Comparison of ENCODE assay signal across 16 mouse cellular contexts in genomic region chr9:40631101-40631500, GRCm38 (mm10). TPM values are rescaled to one million over a fixed set of nuclear protein-coding genes. Genes with fewer than 3 reads are reported as not detected.
DNase-seq lines count a peak whose midpoint lies in the region; ATAC-seq and TF ChIP-seq lines count a peak whose summit lies in the region.
"Had no signal": no experiment of that assay in that cellular context is flagged by ENCODE, and none has a peak within 500 bp of the region (broad histone marks: within the 10 kb centered on the region; RNA-seq: fewer than 3 reads in every experiment).

No protein-coding gene starts in this region.

- no peak overlapping the region for H3K4me2 ChIP-seq in kidney, embryonic 15.5 days

- no peak for DNase-seq in kidney, adult 18-20 months
- DNase-seq in spleen, postnatal 36 days (ENCODE audit: low spot score in 2 of 2): peak; percentile 15 to 41
- DNase-seq in spleen, postnatal 10 days (ENCODE audit: low spot score in 2 of 2): no peak
- no peak for DNase-seq in thymus, postnatal 0 days (ENCODE audit: low spot score)
- no peak for DNase-seq in frontal cortex, postnatal 10 days (ENCODE audit: low spot score in 2 of 2)
- DNase-seq: adrenal gland, postnatal 14 days; cerebellum, postnatal 10 days; heart, adult 2 months; heart, postnatal 36 days; retina, postnatal 1 day had no signal

- TF ChIP-seq CTCF in cortical plate, adult 2 months (IDR thresholded peaks at IDR 0.05; ENCODE audit: extremely low read depth, insufficient read depth, low read length): no peak

- H3K27ac ChIP-seq in kidney, embryonic 15.5 days: peak overlapping the region; percentile 25; the same call in 1 of the 2 replicates
- peak overlapping the region; percentile 1; the same call in 1 of the 2 replicates for H3K27ac ChIP-seq in cortical plate, adult 2 months (ENCODE audit: insufficient read depth, low read length)
- H3K27ac ChIP-seq: heart, adult 2 months had no signal

- H3K27me3 ChIP-seq in kidney, embryonic 15.5 days: no peaks in the 10 kb centered on the region

- H3K4me3 ChIP-seq in kidney, embryonic 15.5 days (replicated peaks): no peak overlapping the region
- no peak overlapping the region for H3K4me3 ChIP-seq in cortical plate, adult 2 months (ENCODE audit: insufficient read depth, low read length)
- H3K4me3 ChIP-seq: heart, adult 2 months had no signal

- no peak overlapping the region for H3K9ac ChIP-seq in kidney, embryonic 15.5 days

- WGBS in kidney, embryonic 15.5 days: 40% methylated on average over 6 of the region's 6 CpGs

- H3K4me1 ChIP-seq in kidney, embryonic 15.5 days: peaks cover 12% of the 10 kb centered on the region
- H3K4me1 ChIP-seq in cortical plate, adult 2 months (ENCODE audit: control insufficient read depth, insufficient read depth, low read length): 0 out of 2 replicates have a peak, but pooled peaks cover 1% of the 10 kb centered on the region

- TF ChIP-seq POLR2A in cortical plate, adult 2 months (IDR thresholded peaks at IDR 0.05; ENCODE audit: extremely low read depth, insufficient read depth, low read length): no peak

- no peak for ATAC-seq in kidney, embryonic 15.5 days (replicated peaks; ENCODE audit: low FRiP score)
- ATAC-seq: intestine, postnatal 0 days had no signal

- no peaks in the 10 kb centered on the region for H3K36me3 ChIP-seq in kidney, embryonic 15.5 days

- no peaks in the 10 kb centered on the region for H3K9me3 ChIP-seq in kidney, embryonic 15.5 days (replicated peaks)

RNA-seq across cellular contexts. Expression of gene Gm21915, which starts 39.3 kb away (rescaled TPM):
- not detected in 2 replicates for polyA plus RNA-seq in kidney, embryonic 15.5 days (2015; fragmentation: Nextera tagmentation; extraction: Ambion mirVana)
- not detected in 2 replicates for polyA plus RNA-seq in cortical plate, adult 2 months (2012; rRNA removed)
- polyA plus RNA-seq in thymus, postnatal 0 days (2015; fragmentation: Nextera tagmentation; extraction: Ambion mirVana): not detected in 2 replicates
- polyA plus RNA-seq: heart, adult 2 months; intestine, postnatal 0 days; limb, embryonic 14.5 days; stomach, embryonic 14.5 days; urinary bladder, adult 2 months had no signal

RNA-seq across cellular contexts. Expression of gene Clmp, which starts 54.7 kb away (rescaled TPM):
- 26.7 and 29.9 TPM in 2 replicates for polyA plus RNA-seq in kidney, embryonic 15.5 days (2015; fragmentation: Nextera tagmentation; extraction: Ambion mirVana)
- polyA plus RNA-seq in cortical plate, adult 2 months (2012; rRNA removed): 9.4 and 9.5 TPM in 2 replicates
- polyA plus RNA-seq in thymus, postnatal 0 days (2015; fragmentation: Nextera tagmentation; extraction: Ambion mirVana): 0.74 and 0.75 TPM in 2 replicates

Comparison
In these comparisons a context has a peak if more than half of its experiments do, and no peak if none do; other contexts are left out.
1. DNase-seq: peak in spleen, postnatal 36 days (2 of 2); none in kidney, adult 18-20 months (single experiment), spleen, postnatal 10 days (0 of 2), thymus, postnatal 0 days (single experiment) and frontal cortex, postnatal 10 days (0 of 2).